Mouse (Mus musculus) midbrain, embryonic 15.5 days (tissue): Measurements from ENCODE around the gene Slc35b2. TPM values are rescaled to one million over a fixed set of nuclear protein-coding genes. Genes with fewer than 3 reads are reported as not detected.

Source experiments
- ATAC-seq: fragments of 200-750 bp; cut with Nextera tagmentation; replicated peaks from 2 replicates; pipeline ENCODE4 v1.8.0; 2017; ENCODE audit warnings: moderate TSS enrichment
- H3K27ac ChIP-seq: fragments of 300-500 bp; sonication (generic); 2 replicates; pipeline ENCODE4 v1.5.1; 2015; ENCODE audit warnings: mild to moderate bottlenecking, inconsistent platforms
- H3K27me3 ChIP-seq: fragments of 300-500 bp; sonication (generic); replicated peaks from 2 replicates; pipeline ENCODE4 v1.6.1; 2015; ENCODE audit warnings: inconsistent platforms
- H3K36me3 ChIP-seq: fragments of 300-500 bp; sonication (generic); replicated peaks from 2 replicates; pipeline ENCODE4 v1.6.1; 2015; ENCODE audit warnings: inconsistent platforms
- H3K4me1 ChIP-seq: fragments of 300-500 bp; sonication (generic); 2 replicates; pipeline ENCODE4 v1.6.1; 2015; ENCODE audit warnings: inconsistent platforms
- H3K4me2 ChIP-seq: fragments of 300-500 bp; sonication (generic); 2 replicates; pipeline ENCODE4 v1.6.1; 2015; ENCODE audit warnings: inconsistent platforms, mild to moderate bottlenecking, moderate library complexity
- H3K4me3 ChIP-seq: fragments of 300-500 bp; sonication (generic); 2 replicates; pipeline ENCODE4 v1.5.1; 2015; ENCODE audit warnings: mild to moderate bottlenecking, inconsistent platforms
- H3K9ac ChIP-seq: fragments of 300-500 bp; sonication (generic); 2 replicates; pipeline ENCODE4 v1.6.1; 2015; ENCODE audit warnings: mild to moderate bottlenecking, inconsistent platforms
- H3K9me3 ChIP-seq: fragments of 300-500 bp; sonication (generic); 2 replicates; pipeline ENCODE4 v1.6.1; 2016; ENCODE audit warnings: inconsistent platforms
- WGBS: fragments of 180-500 bp; shearing (Covaris S2); methylation state at CpG from one replicate; pipeline ENCODE4 v1.1.7; 2015; ENCODE audit warnings: mixed read lengths; 5-methylcytosine and 5-hydroxymethylcytosine counted together
- polyA plus RNA-seq: library from polyadenylated mRNA; unstranded; fragments of >200 nt; fragmentation: Nextera tagmentation; extraction: Ambion mirVana; gene quantifications from 2 replicates; pipeline ENCODE4 v1.2.1, GENCODE M21; 2015

Slc35b2 gene
- polyA plus RNA-seq, 1 experiment from 2014 or later = 85.5 TPM

DNA sequence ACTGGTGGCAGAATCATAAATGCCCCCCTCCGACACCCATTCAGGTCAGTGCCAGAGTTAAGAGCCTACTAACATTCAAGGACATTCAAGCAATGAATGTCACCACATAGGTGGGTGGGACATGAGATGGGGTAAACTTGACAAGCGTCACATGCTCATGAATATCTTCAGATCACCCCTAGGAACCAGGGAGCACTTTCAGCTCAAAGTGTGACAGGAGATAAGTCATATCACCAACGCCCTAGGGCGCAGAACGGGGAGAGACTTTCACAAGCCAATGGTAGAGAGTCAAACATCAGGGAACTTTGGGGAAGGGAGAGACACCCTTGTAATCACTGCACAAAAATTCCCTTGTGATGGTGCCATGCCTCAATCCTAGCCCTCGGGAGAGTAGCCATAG lies 18.5 kb downstream of the Slc35b2 start:
- Histone ChIP-seq H3K4me3 (no peak overlapping the region), H3K27me3 (no peaks in the 10 kb centered on the region), H3K4me1 (peaks cover 18% of the 10 kb centered on the region; the same call in 1 of the 2 replicates), H3K36me3 (no peaks in the 10 kb centered on the region), H3K27ac (no peak overlapping the region), H3K9ac (no peak overlapping the region), H3K9me3 (no peaks in the 10 kb centered on the region), H3K4me2 (no peak overlapping the region)
- 94% methylated on average over 6 of the region's 6 CpGs for WGBS
- ATAC-seq = no peak

GRCm38 (mm10) chr17:45582715-45583355 lies 19.2 kb downstream of the Slc35b2 start:
- Histone ChIP-seq H3K36me3 (no peaks in the 10 kb centered on the region), H3K9me3 (no peaks in the 10 kb centered on the region), H3K4me1 (peaks cover 18% of the 10 kb centered on the region; the same call in 1 of the 2 replicates), H3K27ac (no peak overlapping the region), H3K9ac (no peak overlapping the region), H3K4me2 (no peak overlapping the region), H3K4me3 (no peak overlapping the region), H3K27me3 (no peaks in the 10 kb centered on the region)
- ATAC-seq = no peak
- 75% methylated on average over 6 of the region's 6 CpGs for WGBS

GRCm38 (mm10) chr17:45584096-45584896 lies 20.6 kb downstream of the Slc35b2 start:
- H3K4me1 ChIP-seq = peaks cover 18% of the 10 kb centered on the region; the same call in 1 of the 2 replicates
- no peak overlapping the region; the same call in 1 of the 2 replicates for H3K9ac ChIP-seq
- H3K27me3 ChIP-seq = no peaks in the 10 kb centered on the region
- no peaks in the 10 kb centered on the region for H3K9me3 ChIP-seq
- peak overlapping the region; percentile 54 for H3K27ac ChIP-seq
- no peak overlapping the region for H3K4me2 ChIP-seq
- ATAC-seq = peak; percentile 41
- H3K4me3 ChIP-seq = no peak overlapping the region
- no peaks in the 10 kb centered on the region for H3K36me3 ChIP-seq
- WGBS = 40% methylated on average over 12 of the region's 12 CpGs

DNA sequence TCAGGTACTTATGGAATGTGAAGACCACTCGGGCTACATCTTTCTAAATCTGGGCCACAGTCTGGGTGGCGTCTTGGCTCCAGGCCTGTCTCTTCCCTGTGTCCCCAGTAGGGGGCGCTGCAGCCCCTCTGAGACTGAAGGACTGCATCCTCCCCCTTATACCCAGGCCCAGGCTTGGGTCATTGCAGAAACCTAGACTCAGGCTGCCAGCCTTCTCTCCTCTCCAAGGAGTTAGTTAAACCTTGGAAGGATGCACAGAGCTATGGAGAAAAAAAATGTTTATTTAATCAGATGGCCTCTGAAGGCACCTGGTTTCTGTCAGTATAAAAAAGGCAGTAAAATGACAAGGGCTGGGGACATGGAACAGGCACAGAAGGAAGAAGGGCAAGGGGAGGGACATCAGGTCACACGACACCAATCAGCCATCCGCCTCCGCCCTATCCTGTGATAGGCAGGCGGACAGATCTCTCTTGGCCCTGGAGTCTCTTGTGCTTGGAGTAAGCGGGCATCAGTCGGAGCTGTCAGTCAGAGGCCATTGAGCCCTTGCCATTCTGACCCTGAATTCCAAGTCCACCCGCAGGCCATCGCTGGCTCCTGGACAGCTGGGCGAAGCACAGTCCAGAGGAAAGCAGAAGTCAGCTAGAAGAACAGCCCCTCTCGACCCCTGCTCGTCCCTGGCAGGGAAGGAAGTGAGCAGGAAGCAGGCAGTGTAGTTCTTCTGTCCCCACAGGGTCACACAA lies 21.4 kb downstream of the Slc35b2 start:
- no peak overlapping the region for H3K4me2 ChIP-seq
- H3K4me3 ChIP-seq = no peak overlapping the region
- peaks cover 18% of the 10 kb centered on the region; the same call in 1 of the 2 replicates for H3K4me1 ChIP-seq
- H3K36me3 ChIP-seq = no peaks in the 10 kb centered on the region
- H3K27me3 ChIP-seq = no peaks in the 10 kb centered on the region
- H3K27ac ChIP-seq = peak overlapping the region; percentile 54
- ATAC-seq = peak; percentile 61
- H3K9me3 ChIP-seq = no peaks in the 10 kb centered on the region
- WGBS = 18% methylated on average over 14 of the region's 14 CpGs
- H3K9ac ChIP-seq = no peak overlapping the region; the same call in 1 of the 2 replicates

DNA sequence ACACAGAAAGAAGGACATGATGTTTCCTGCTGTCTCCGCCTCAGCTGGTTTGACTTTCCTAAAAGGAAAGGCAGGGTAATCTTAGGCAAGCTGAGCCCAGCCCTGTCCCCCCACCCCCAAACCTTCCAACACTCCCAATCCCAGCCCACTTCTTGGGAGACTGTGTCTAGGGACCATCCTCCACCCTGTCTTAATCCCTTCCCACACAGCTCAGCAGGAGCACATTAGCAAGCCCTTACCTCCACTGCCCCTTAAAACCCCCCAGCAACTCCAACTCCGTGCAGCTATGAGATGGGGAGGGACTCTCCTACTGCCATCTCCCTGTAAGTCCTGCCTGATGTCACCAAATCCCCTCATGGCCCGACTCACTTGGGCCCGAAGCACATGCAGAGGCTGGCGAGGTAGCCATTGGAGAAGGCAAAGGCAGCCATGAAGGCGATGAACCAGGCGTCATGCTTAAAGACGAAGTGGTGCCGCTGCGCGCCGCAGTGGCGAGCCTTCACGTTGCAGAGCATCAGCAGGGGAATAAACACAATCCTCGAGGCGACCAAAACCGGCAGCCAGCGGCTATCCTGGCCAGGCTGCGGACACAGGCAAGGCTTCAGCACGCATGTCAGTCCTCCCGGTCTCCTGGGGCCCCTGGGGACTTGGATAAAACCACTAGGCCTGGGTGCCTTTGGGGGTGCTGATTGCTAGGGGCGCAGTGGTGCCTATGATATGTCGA lies 22.2 kb downstream of the Slc35b2 start:
- H3K27me3 ChIP-seq = no peaks in the 10 kb centered on the region
- no peak overlapping the region for H3K4me3 ChIP-seq
- H3K4me2 ChIP-seq = no peak overlapping the region
- WGBS = 59% methylated on average over 23 of the region's 23 CpGs
- peak overlapping the region; percentile 54; the same call in 1 of the 2 replicates for H3K27ac ChIP-seq
- H3K36me3 ChIP-seq = no peaks in the 10 kb centered on the region
- ATAC-seq = no peak
- H3K9ac ChIP-seq = no peak overlapping the region
- H3K4me1 ChIP-seq = peaks cover 18% of the 10 kb centered on the region; the same call in 1 of the 2 replicates
- H3K9me3 ChIP-seq = no peaks in the 10 kb centered on the region

GRCm38 (mm10) chr17:45586449-45586837 lies 22.8 kb downstream of the Slc35b2 start:
- H3K27me3 ChIP-seq = no peaks in the 10 kb centered on the region
- H3K27ac ChIP-seq = no peak overlapping the region
- no peak overlapping the region for H3K9ac ChIP-seq
- 95% methylated on average over 3 of the region's 3 CpGs for WGBS
- ATAC-seq = no peak
- no peaks in the 10 kb centered on the region for H3K9me3 ChIP-seq
- peaks cover 18% of the 10 kb centered on the region; the same call in 1 of the 2 replicates for H3K4me1 ChIP-seq
- no peak overlapping the region for H3K4me3 ChIP-seq
- no peak overlapping the region for H3K4me2 ChIP-seq
- no peaks in the 10 kb centered on the region for H3K36me3 ChIP-seq

DNA sequence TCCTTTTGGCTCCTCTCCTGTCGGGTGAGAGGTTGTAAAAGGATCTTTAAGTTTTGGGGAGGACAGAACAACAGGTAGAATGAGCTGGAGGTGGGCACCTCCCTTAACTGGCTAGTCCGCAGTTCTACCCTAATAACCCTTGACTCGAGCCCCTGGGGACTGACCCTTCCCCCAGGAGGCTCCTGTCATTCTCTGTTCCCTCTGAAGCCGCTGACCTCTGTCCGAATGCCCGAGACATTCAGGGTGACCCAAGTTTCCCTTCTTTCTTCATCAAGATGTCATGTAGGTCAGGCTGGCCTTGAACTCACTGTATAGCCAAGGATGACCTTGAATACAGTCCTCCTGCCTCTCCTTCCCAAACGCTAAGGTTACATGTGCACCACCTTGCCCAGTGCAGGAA lies 24.7 kb downstream of the Slc35b2 start:
- Histone ChIP-seq H3K4me3 (no peak overlapping the region), H3K9me3 (no peaks in the 10 kb centered on the region), H3K36me3 (no peaks in the 10 kb centered on the region), H3K9ac (no peak overlapping the region), H3K27ac (no peak overlapping the region), H3K27me3 (peaks cover 3% of the 10 kb centered on the region), H3K4me1 (peaks cover 35% of the 10 kb centered on the region), H3K4me2 (no peak overlapping the region)
- WGBS = 94% methylated on average over 7 of the region's 7 CpGs
- no peak for ATAC-seq

DNA sequence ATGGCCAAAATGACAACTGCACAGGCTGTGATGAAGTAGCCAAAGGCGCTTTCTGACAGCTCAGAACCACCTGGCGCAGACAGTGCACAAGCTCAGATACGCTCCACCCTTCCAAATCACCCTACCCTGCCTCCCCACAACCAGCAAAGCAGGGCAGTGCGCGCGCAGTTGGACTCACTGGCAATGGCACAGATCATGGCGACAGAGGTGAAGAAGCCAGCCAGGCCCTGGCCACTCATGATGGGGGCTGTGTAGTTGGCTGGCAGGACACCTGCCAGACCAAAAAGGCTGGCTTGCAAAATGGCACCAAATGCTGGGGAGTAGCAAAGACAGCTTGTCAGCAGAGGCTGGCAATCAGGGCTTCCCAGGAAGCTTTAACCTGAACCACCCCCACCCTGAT lies 25.6 kb downstream of the Slc35b2 start:
- Histone ChIP-seq H3K27me3 (peaks cover 11% of the 10 kb centered on the region), H3K36me3 (no peaks in the 10 kb centered on the region), H3K9me3 (no peaks in the 10 kb centered on the region), H3K4me1 (peaks cover 40% of the 10 kb centered on the region), H3K4me3 (no peak overlapping the region), H3K4me2 (no peak overlapping the region), H3K27ac (no peak overlapping the region), H3K9ac (no peak overlapping the region)
- 96% methylated on average over 7 of the region's 7 CpGs for whole genome bisulfite sequencing
- no peak for ATAC-seq

GRCm38 (mm10) chr17:45589844-45590243 lies 26.2 kb downstream of the Slc35b2 start:
- no peak overlapping the region for H3K4me2 ChIP-seq
- H3K9me3 ChIP-seq = no peaks in the 10 kb centered on the region
- no peaks in the 10 kb centered on the region for H3K36me3 ChIP-seq
- H3K27ac ChIP-seq = no peak overlapping the region
- H3K9ac ChIP-seq = no peak overlapping the region
- no peak overlapping the region for H3K4me3 ChIP-seq
- H3K4me1 ChIP-seq = peaks cover 39% of the 10 kb centered on the region
- no peak for ATAC-seq
- peaks cover 12% of the 10 kb centered on the region for H3K27me3 ChIP-seq
- WGBS = 95% methylated on average over 8 of the region's 8 CpGs

DNA sequence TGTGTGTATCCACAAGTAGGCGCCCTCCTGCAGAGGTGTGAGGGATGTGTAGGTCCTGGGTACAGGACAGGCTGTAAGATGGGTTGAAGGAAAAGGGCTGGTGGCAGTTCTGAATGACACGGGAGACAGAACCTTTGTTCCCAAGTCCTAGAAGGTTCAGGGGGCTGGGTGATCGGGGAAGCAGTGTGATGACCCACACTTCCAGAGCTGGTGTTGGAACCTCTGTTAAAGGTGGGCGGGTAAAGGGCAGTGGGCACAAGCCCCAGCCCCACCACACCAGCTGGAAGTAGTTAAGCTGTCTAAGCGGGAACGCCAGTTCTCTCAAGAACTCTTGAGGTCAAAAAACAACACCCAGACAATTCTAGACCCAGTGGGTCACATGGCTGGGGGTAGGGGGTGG lies 26.7 kb downstream of the Slc35b2 start:
- Histone ChIP-seq H3K9me3 (no peaks in the 10 kb centered on the region), H3K4me2 (no peak overlapping the region), H3K4me1 (peaks cover 39% of the 10 kb centered on the region), H3K27me3 (peaks cover 12% of the 10 kb centered on the region), H3K36me3 (no peaks in the 10 kb centered on the region), H3K27ac (no peak overlapping the region), H3K9ac (no peak overlapping the region), H3K4me3 (no peak overlapping the region)
- ATAC-seq = no peak
- WGBS = 88% methylated on average over 6 of the region's 6 CpGs

GRCm38 (mm10) chr17:45591701-45592605 lies 28.3 kb downstream of the Slc35b2 start:
- Histone ChIP-seq H3K27me3 (peaks cover 12% of the 10 kb centered on the region), H3K4me1 (peaks cover 44% of the 10 kb centered on the region), H3K4me3 (no peak overlapping the region), H3K4me2 (no peak overlapping the region), H3K9me3 (no peaks in the 10 kb centered on the region), H3K9ac (no peak overlapping the region), H3K36me3 (no peaks in the 10 kb centered on the region), H3K27ac (no peak overlapping the region)
- WGBS = 50% methylated on average over 16 of the region's 16 CpGs
- no peak for ATAC-seq
